Mouse (Mus musculus) forebrain, embryonic 15.5 days (tissue): Measurements from ENCODE around the gene Haus7. TPM values are rescaled to one million over a fixed set of nuclear protein-coding genes. Genes with fewer than 3 reads are reported as not detected.
"Not testable (repeated sequence)": the region's sequence is repeated elsewhere in the genome, so short reads cannot be mapped to it uniquely, and the experiment has no call there.

Experiments
- ATAC-seq: fragments of 200-750 bp; cut with Nextera tagmentation; replicated peaks from 2 replicates; pipeline ENCODE4 v1.8.0; 2017; ENCODE audit warnings: mild to moderate bottlenecking, moderate TSS enrichment, moderate library complexity
- H3K27ac ChIP-seq: fragments of 300-500 bp; sonication (generic); replicated peaks from 2 replicates; pipeline ENCODE4 v1.5.1; 2015; ENCODE audit warnings: mild to moderate bottlenecking, inconsistent platforms
- H3K27me3 ChIP-seq: fragments of 300-500 bp; sonication (generic); 2 replicates; pipeline ENCODE4 v1.6.1; 2015; ENCODE audit warnings: inconsistent platforms
- H3K36me3 ChIP-seq: fragments of 300-500 bp; sonication (generic); 2 replicates; pipeline ENCODE4 v1.6.1; 2015; ENCODE audit warnings: mild to moderate bottlenecking, inconsistent platforms
- H3K4me1 ChIP-seq: fragments of 300-500 bp; sonication (generic); 2 replicates; pipeline ENCODE4 v1.6.1; 2015; ENCODE audit warnings: inconsistent platforms
- H3K4me2 ChIP-seq: fragments of 300-500 bp; sonication (generic); replicated peaks from 2 replicates; pipeline ENCODE4 v1.6.1; 2015; ENCODE audit warnings: mild to moderate bottlenecking, inconsistent platforms
- H3K4me3 ChIP-seq: fragments of 300-500 bp; sonication (generic); 2 replicates; pipeline ENCODE4 v1.5.1; 2015; ENCODE audit warnings: mild to moderate bottlenecking, inconsistent platforms
- H3K9ac ChIP-seq: fragments of 300-500 bp; sonication (generic); replicated peaks from 2 replicates; pipeline ENCODE4 v1.6.1; 2015; ENCODE audit warnings: mild to moderate bottlenecking, inconsistent platforms
- H3K9me3 ChIP-seq: fragments of 300-500 bp; sonication (generic); 2 replicates; pipeline ENCODE4 v1.6.1; 2016; ENCODE audit warnings: inconsistent platforms
- WGBS: fragments of 180-500 bp; shearing (Covaris S2); methylation state at CpG from one replicate; pipeline ENCODE4 v1.1.7; 2015; ENCODE audit warnings: mixed read lengths; 5-methylcytosine and 5-hydroxymethylcytosine counted together
- polyA plus RNA-seq: library from polyadenylated mRNA; unstranded; fragments of >200 nt; fragmentation: Nextera tagmentation; extraction: Ambion mirVana; gene quantifications from 2 replicates; pipeline ENCODE4 v1.2.1, GENCODE M21; 2015

The Haus7 gene
- polyA plus RNA-seq, 1 experiment from 2014 or later = 61.1 TPM

- H3K36me3 ChIP-seq = no peaks in the 10 kb centered on the region
- H3K27me3 ChIP-seq = no peaks in the 10 kb centered on the region
- no peak for ATAC-seq
- H3K4me1 ChIP-seq = no peaks in the 10 kb centered on the region
- no peaks in the 10 kb centered on the region for H3K9me3 ChIP-seq
- H3K9ac ChIP-seq = no peak overlapping the region
- no peak overlapping the region for H3K4me3 ChIP-seq
- 30% methylated on average over 2 of the region's 2 CpGs for WGBS
- H3K4me2 ChIP-seq = no peak overlapping the region
- H3K27ac ChIP-seq = no peak overlapping the region
These were observed 6.9 kb downstream of the Haus7 start for GRCm38 (mm10) chrX:73451949-73452348.

- Histone ChIP-seq H3K27ac (no peak overlapping the region), H3K9ac (no peak overlapping the region), H3K4me3 (no peak overlapping the region), H3K9me3 (no peaks in the 10 kb centered on the region), H3K4me1 (no peaks in the 10 kb centered on the region), H3K36me3 (no peaks in the 10 kb centered on the region; the same call in 1 of the 2 replicates), H3K27me3 (no peaks in the 10 kb centered on the region), H3K4me2 (no peak overlapping the region)
- no peak for ATAC-seq
- 68% methylated on average over 2 of the region's 2 CpGs for WGBS
These were observed 17.4 kb downstream of the Haus7 start for GRCm38 (mm10) chrX:73441428-73441827.

DNA sequence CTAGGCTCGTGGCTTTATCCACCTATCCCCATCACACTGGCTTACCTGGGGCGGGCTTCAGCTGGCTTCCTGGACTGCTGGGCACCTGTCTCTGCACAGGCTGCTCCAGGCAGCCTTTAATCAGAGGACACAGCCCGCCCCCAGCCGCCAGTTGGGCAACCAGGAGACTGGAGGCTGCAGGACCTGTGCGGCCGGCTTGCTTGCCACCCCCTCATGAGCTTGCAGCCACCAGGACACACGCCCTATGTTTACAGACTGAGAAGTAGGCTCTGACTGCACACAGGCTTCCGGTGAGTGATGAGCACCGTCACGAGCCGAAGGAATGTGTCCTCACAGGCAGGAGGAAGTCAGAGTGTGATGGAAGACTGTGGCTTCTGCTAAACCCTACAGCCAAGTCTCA is 23.6 kb downstream of the Haus7 start, which contains the start of gene Trex2:
TSS of gene Trex2 (minus strand) at position 93 of the 400 bp plus-strand sequence.
- Histone ChIP-seq H3K4me1 (no peaks in the 10 kb centered on the region), H3K27me3 (no peaks in the 10 kb centered on the region), H3K36me3 (no peaks in the 10 kb centered on the region), H3K4me3 (no peak within 1 kb of the TSS), H3K27ac (no peak within 1 kb of the TSS), H3K9ac (no peak within 1 kb of the TSS), H3K4me2 (no peak within 1 kb of the TSS), H3K9me3 (no peaks in the 10 kb centered on the region)
- ATAC-seq = no peak
- 82% methylated on average over 11 of the region's 11 CpGs for WGBS

GRCm38 (mm10) chrX:73432850-73433249 is 26.0 kb downstream of the Haus7 start:
- Histone ChIP-seq H3K27ac (no peak overlapping the region), H3K4me2 (no peak overlapping the region), H3K4me1 (no peaks in the 10 kb centered on the region), H3K9me3 (no peaks in the 10 kb centered on the region), H3K9ac (no peak overlapping the region), H3K27me3 (no peaks in the 10 kb centered on the region), H3K36me3 (no peaks in the 10 kb centered on the region), H3K4me3 (no peak overlapping the region)
- WGBS = 81% methylated on average over 5 of the region's 5 CpGs
- no peak for ATAC-seq

GRCm38 (mm10) chrX:73430036-73430435 is 28.8 kb downstream of the Haus7 start:
- Histone ChIP-seq H3K4me3 (no peak overlapping the region), H3K4me2 (no peak overlapping the region), H3K9ac (no peak overlapping the region), H3K4me1 (no peaks in the 10 kb centered on the region), H3K36me3 (no peaks in the 10 kb centered on the region), H3K9me3 (no peaks in the 10 kb centered on the region), H3K27me3 (no peaks in the 10 kb centered on the region), H3K27ac (no peak overlapping the region)
- ATAC-seq = no peak
- 77% methylated on average over 2 of the region's 2 CpGs for whole genome bisulfite sequencing

GRCm38 (mm10) chrX:73412767-73413166 is 46.1 kb downstream of the Haus7 start:
- no peak overlapping the region for H3K27ac ChIP-seq
- H3K9me3 ChIP-seq = no peaks in the 10 kb centered on the region
- H3K36me3 ChIP-seq = no peaks in the 10 kb centered on the region
- WGBS = 26% methylated on average over 1 of the region's 1 CpGs
- ATAC-seq = no peak
- no peak overlapping the region for H3K4me2 ChIP-seq
- no peak overlapping the region for H3K4me3 ChIP-seq
- no peaks in the 10 kb centered on the region for H3K27me3 ChIP-seq
- H3K4me1 ChIP-seq = no peaks in the 10 kb centered on the region
- H3K9ac ChIP-seq = no peak overlapping the region

DNA sequence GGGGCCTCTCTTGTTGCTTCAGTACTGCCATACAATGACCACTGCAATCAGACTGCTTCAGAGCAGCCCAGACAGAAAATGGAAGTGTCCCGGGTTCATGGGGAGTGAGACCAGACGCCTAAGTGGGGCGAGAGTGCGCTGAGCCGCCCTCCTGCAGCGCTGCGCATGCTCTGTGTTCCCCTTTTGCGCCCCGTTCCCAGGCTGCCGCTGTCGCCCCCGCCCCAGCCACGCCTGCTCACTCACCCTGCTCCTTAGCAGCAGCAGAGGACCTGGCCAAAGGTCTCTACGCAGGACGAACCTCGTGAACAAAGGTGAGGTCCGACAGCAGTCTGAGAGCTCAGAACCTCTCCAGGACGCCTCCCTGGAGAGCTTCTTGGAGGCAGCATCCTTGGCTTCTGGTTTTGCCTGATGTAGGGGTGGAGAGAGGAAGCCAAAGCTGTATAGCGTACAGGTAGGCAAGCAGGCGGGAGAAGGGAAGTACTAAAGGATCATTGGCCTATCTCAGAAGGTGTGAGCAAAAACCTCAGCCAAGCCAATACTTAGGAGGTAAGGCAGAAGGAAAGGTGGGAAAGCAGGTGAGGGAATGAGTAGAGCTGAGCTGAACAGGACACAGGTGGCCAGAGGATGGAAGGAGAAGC is 47.8 kb downstream of the Haus7 start, which contains the start of gene Zfp92:
TSS of gene Zfp92 (plus strand) at position 217 of the 638 bp plus-strand sequence.
- no peaks in the 10 kb centered on the region for H3K27me3 ChIP-seq
- H3K4me3 ChIP-seq = peak within 1 kb of the TSS; percentile 31
- no peak within 1 kb of the TSS for H3K27ac ChIP-seq
- no peaks in the 10 kb centered on the region for H3K4me1 ChIP-seq
- H3K9me3 ChIP-seq = no peaks in the 10 kb centered on the region
- H3K4me2 ChIP-seq = peak within 1 kb of the TSS; percentile 39
- no peak within 1 kb of the TSS for H3K9ac ChIP-seq
- ATAC-seq = no peak
- 28% methylated on average over 20 of the region's 20 CpGs for WGBS
- H3K36me3 ChIP-seq = no peaks in the 10 kb centered on the region

GRCm38 (mm10) chrX:73401616-73402015 is 57.2 kb downstream of the Haus7 start:
- ATAC-seq = no peak
- Histone ChIP-seq H3K4me1 (no peaks in the 10 kb centered on the region), H3K27me3 (no peaks in the 10 kb centered on the region), H3K27ac (no peak overlapping the region), H3K9ac (no peak overlapping the region), H3K9me3 (no peaks in the 10 kb centered on the region), H3K4me2 (no peak overlapping the region), H3K36me3 (no peaks in the 10 kb centered on the region), H3K4me3 (no peak overlapping the region)
- 90% methylated on average over 12 of the region's 12 CpGs for WGBS

DNA sequence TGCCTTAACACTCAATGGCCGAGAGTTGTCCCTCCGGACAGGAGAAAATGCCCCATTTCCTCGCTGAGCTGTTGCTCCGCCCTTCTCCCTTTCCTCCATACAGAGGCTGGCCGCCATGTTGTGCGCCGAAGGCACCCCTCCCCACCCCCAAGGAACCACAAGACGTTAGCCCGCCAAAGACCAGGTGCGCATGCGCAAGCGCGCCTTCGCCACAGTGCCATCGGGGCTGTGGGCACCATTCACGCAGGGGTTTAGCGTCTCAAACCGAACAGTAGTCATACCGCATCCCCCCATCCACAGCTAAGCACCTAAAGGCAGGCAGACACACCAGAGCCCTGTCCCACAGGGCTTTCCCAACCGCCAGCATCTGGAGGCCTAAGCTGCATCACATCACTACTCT is 57.9 kb downstream of the Haus7 start:
- Histone ChIP-seq H3K36me3 (no peaks in the 10 kb centered on the region), H3K4me2 (no peak overlapping the region), H3K4me3 (no peak overlapping the region), H3K9ac (no peak overlapping the region), H3K4me1 (no peaks in the 10 kb centered on the region), H3K9me3 (no peaks in the 10 kb centered on the region), H3K27ac (no peak overlapping the region), H3K27me3 (no peaks in the 10 kb centered on the region)
- no peak for ATAC-seq
- 90% methylated on average over 20 of the region's 20 CpGs for WGBS

DNA sequence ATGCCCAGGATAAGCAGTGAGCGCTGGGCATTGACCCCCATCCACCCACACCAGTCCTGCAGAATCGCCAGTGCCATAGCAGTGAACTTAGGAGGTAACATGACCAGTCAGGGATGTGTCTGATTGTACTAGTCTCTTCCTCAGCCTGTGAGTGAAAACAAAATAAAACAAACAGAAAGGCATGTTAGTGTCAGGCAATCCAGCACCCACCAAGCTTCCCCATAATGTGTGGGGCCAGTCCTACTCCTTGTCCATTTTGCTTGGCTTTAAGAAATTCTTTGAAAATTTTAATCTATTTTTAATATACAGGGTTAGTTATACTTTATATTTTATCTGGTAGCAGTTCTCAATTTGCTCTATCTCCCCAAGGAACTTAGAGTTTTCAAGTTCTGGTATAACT is 60.2 kb downstream of the Haus7 start, which contains the start of gene Gm18336:
TSS of gene Gm18336 (minus strand) at position 101 of the 400 bp plus-strand sequence.
- H3K27me3 ChIP-seq, H3K9ac ChIP-seq, H3K4me3 ChIP-seq, ATAC-seq, H3K27ac ChIP-seq, H3K36me3 ChIP-seq, H3K4me2 ChIP-seq, H3K4me1 ChIP-seq, H3K9me3 ChIP-seq: not testable (repeated sequence)
- 77% methylated on average over 2 of the region's 2 CpGs for WGBS

- H3K36me3 ChIP-seq = no peaks in the 10 kb centered on the region
- no peak overlapping the region for H3K4me3 ChIP-seq
- H3K27me3 ChIP-seq = no peaks in the 10 kb centered on the region
- no peak overlapping the region for H3K4me2 ChIP-seq
- no peak overlapping the region for H3K9ac ChIP-seq
- WGBS = 78% methylated on average over 1 of the region's 1 CpGs
- no peak overlapping the region for H3K27ac ChIP-seq
- H3K4me1 ChIP-seq = no peaks in the 10 kb centered on the region
- no peaks in the 10 kb centered on the region for H3K9me3 ChIP-seq
- ATAC-seq = no peak
These were observed 62.4 kb downstream of the Haus7 start for GRCm38 (mm10) chrX:73396446-73396845.

DNA sequence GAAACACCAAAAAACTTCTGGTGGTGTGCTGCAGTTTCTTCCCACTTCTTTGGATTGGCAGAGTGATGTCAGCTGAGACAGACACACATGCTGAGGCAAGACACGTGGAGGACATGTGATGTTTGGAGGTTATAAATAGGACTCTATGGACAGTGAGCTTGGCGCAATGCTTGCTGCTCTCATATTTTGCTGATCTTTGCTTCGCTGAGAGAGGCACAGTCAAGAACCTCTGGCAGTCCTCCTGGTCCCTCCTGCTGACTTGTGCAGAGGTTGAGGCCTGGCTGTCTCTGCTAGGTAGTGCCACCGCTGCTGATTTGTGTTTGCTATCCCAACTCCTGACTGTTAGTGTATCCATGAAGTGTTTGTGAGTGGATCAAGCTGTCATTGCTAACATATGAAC is 67.4 kb downstream of the Haus7 start:
- no peaks in the 10 kb centered on the region for H3K4me1 ChIP-seq
- no peak for ATAC-seq
- no peak overlapping the region for H3K9ac ChIP-seq
- no peaks in the 10 kb centered on the region for H3K36me3 ChIP-seq
- H3K4me3 ChIP-seq = no peak overlapping the region
- 82% methylated on average over 4 of the region's 4 CpGs for WGBS
- no peak overlapping the region for H3K4me2 ChIP-seq
- H3K9me3 ChIP-seq = no peaks in the 10 kb centered on the region
- no peak overlapping the region for H3K27ac ChIP-seq
- H3K27me3 ChIP-seq = no peaks in the 10 kb centered on the region
